Mouse (Mus musculus): ENCODE results near the gene Ttll13. TPM values are rescaled to one million over a fixed set of nuclear protein-coding genes. Genes with fewer than 3 reads are reported as not detected.
A peak's percentile ranks its signal among the peaks of the same experiment; 100 is the strongest.

The Ttll13 gene
- polyA plus RNA-seq (2015; fragmentation: Nextera tagmentation; extraction: Ambion mirVana), result 1.0 and 1.1 TPM in 2 replicates

DNA sequence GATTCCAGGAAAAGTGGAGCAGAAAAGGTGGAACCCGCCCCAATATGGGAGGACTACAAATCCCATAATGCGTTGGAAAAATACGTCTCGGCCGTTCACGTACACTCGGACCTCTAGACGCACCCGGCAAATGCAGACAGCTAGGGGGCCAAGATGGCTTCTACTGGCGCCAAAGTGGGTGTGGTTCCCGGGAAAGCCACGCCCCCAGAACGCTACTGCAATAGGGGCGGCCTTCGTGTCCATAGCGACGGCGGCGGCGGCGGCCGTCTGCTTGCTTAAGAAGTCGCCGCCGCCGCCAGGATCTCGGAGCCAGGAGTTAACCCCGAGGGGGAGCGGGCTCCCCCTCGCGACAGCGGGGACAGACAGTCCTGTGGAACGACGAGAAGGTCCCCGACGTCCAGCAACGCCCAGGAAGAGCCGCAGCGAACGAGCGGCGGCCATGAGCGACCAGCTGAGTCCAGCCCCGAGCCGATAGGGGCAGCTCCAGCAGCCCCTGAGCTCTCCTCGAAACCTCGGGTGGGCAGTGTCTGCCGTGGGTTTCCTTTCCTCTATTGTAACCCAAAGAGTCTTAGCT is at the start of gene Ttll13:
Ttll13 (plus strand) TSS at position 229 of the 574 bp plus-strand sequence.
- WGBS, result 1% methylated on average over 48 of the region's 48 CpGs
- H3K27ac ChIP-seq, result peak within 1 kb of the TSS; percentile 63
- H3K4me3 ChIP-seq (replicated peaks; ENCODE audit: low read depth, low read length), result peak within 1 kb of the TSS; percentile 59
- no peaks in the 10 kb centered on the region for H3K27me3 ChIP-seq (ENCODE audit: insufficient read depth, low read length)
- peak; percentile 67 for TF ChIP-seq CTCF (IDR thresholded peaks at IDR 0.05; ENCODE audit: low read depth)
- peak; percentile 97 for ATAC-seq (replicated peaks; ENCODE audit: low FRiP score, low read depth)
- no peaks in the 10 kb centered on the region for H3K9me3 ChIP-seq (replicated peaks; ENCODE audit: low read length)
- DNase-seq (ENCODE audit: low spot score), result peak; percentile 100
- peak within 1 kb of the TSS; percentile 67 for H3K4me2 ChIP-seq (ENCODE audit: low read length)
- no peaks in the 10 kb centered on the region for H3K4me1 ChIP-seq (replicated peaks; ENCODE audit: insufficient read depth, low read length)
- H3K9ac ChIP-seq (ENCODE audit: low read depth, low read length), result peak within 1 kb of the TSS; percentile 64
- no peaks in the 10 kb centered on the region for H3K36me3 ChIP-seq (ENCODE audit: insufficient read depth, low read length)

DNA sequence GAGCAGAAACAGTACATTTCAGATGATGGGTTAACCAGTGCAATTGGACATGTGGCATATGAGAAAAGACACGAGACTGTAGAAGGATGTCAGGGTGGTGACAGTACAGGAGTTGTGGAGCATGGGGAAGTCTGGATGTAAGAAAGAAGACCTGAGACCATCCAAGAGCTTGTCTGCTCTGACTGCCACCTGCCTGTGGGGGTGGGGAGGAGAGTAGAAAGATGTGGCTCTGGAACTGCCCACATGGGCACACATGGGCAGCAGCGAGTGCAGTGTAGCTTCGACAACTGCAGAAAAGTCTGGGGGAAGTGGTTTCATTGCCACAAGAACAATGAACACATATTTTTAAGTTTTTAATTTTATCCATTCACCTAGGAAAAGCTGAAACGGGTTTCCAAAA is 48.8 kb upstream of the Ttll13 start:
- WGBS, result 17% methylated on average over 4 of the region's 4 CpGs
- Histone ChIP-seq H3K4me2 (ENCODE audit: low read length) (peak overlapping the region; percentile 83), H3K4me1 (replicated peaks; ENCODE audit: insufficient read depth, low read length) (peaks cover 38% of the 10 kb centered on the region), H3K9ac (ENCODE audit: low read depth, low read length) (peak overlapping the region; percentile 68; the same call in 1 of the 2 replicates), H3K27ac (peak overlapping the region; percentile 86), H3K4me3 (replicated peaks; ENCODE audit: low read depth, low read length) (peak overlapping the region; percentile 67; the same call in 1 of the 2 replicates), H3K36me3 (ENCODE audit: insufficient read depth, low read length) (no peaks in the 10 kb centered on the region), H3K27me3 (ENCODE audit: insufficient read depth, low read length) (no peaks in the 10 kb centered on the region), H3K9me3 (replicated peaks; ENCODE audit: low read length) (no peaks in the 10 kb centered on the region)
- ATAC-seq (replicated peaks; ENCODE audit: low FRiP score, low read depth) (no peak), DNase-seq (ENCODE audit: low spot score) (peak; percentile 31)
- TF ChIP-seq CTCF (IDR thresholded peaks at IDR 0.05; ENCODE audit: low read depth), result peak; percentile 2; the same call in 1 of the 2 replicates

DNA sequence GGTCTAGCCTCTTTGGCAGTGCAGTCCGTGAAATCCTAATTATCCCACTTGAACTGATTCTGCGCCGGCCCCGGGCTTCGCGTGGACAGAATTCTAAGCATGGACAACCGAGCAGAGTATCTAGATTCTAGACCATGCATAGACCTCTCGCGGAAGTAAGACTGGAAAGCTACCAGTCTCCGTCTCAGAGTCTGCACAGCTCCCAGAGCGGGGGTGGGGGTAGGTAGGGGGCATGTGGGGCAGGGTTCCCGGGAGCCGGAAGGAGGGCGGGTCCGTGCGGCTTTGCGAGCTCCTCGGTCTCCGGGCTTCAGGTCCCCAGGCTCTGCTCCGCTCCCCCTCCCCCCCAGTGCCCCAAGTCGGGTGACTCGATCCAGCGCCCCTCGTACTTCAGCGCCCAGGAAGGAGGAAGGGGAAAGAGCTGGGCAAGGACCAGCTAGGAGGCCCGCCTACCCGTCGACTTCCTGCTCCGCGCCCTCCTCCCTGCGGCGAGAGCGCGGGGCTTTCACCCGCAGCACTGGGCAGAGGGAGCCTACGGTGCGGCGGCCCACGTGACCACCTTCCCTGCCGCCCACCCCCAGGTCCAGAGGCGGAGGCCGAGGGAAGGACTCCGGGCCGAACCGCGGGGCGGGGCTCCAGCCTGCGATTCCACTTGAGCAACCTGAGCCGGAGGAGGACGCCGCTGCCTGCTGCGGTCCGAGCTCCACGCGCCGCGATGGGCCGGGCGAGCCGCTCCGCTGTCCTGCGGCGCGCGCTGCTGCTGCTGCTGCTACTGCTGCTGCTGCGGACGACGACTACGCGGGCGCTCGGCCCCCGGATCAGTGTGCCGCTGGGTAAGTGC is 48.0 kb upstream of the Ttll13 start:
- DNase-seq (ENCODE audit: low spot score) (peak; percentile 94), ATAC-seq (replicated peaks; ENCODE audit: low FRiP score, low read depth) (peak; percentile 91)
- peaks cover 31% of the 10 kb centered on the region; the same call in 1 of the 2 replicates for H3K4me1 ChIP-seq (replicated peaks; ENCODE audit: insufficient read depth, low read length)
- H3K4me3 ChIP-seq (replicated peaks; ENCODE audit: low read depth, low read length), result peak overlapping the region; percentile 67
- TF ChIP-seq CTCF (IDR thresholded peaks at IDR 0.05; ENCODE audit: low read depth), result no peak
- no peaks in the 10 kb centered on the region for H3K27me3 ChIP-seq (ENCODE audit: insufficient read depth, low read length)
- peak overlapping the region; percentile 86 for H3K27ac ChIP-seq
- peak overlapping the region; percentile 68 for H3K9ac ChIP-seq (ENCODE audit: low read depth, low read length)
- WGBS, result under 1% methylated on average over 61 of the region's 74 CpGs
- no peaks in the 10 kb centered on the region for H3K36me3 ChIP-seq (ENCODE audit: insufficient read depth, low read length)
- H3K9me3 ChIP-seq (replicated peaks; ENCODE audit: low read length), result no peaks in the 10 kb centered on the region
- H3K4me2 ChIP-seq (ENCODE audit: low read length), result peak overlapping the region; percentile 83

DNA sequence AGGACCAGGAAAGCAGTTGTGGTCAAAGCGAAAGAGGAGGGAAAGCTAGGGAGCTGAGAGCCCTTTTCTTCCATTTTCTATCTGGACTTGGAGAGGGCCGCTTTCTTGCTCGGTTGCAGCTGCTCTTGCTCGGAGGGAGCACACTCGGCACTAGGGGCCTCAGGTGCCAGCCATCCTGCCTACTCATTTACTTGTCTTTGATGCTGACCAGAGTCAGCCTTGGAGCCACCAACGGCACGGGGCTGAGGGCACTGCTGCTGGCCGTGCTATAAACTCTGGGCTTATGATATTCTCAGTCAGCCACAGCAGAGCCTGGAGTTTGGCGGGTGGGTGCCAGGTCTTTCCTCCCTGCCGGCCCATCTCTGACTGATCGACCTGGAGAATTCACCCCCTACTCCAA is 47.3 kb upstream of the Ttll13 start:
- WGBS, result 2% methylated on average over 11 of the region's 11 CpGs
- peak overlapping the region; percentile 67 for H3K4me3 ChIP-seq (replicated peaks; ENCODE audit: low read depth, low read length)
- no peak for TF ChIP-seq CTCF (IDR thresholded peaks at IDR 0.05; ENCODE audit: low read depth)
- H3K4me2 ChIP-seq (ENCODE audit: low read length), result peak overlapping the region; percentile 83
- H3K36me3 ChIP-seq (ENCODE audit: insufficient read depth, low read length), result no peaks in the 10 kb centered on the region
- no peaks in the 10 kb centered on the region for H3K27me3 ChIP-seq (ENCODE audit: insufficient read depth, low read length)
- H3K27ac ChIP-seq, result peak overlapping the region; percentile 86
- peak overlapping the region; percentile 68 for H3K9ac ChIP-seq (ENCODE audit: low read depth, low read length)
- ATAC-seq (replicated peaks; ENCODE audit: low FRiP score, low read depth) (no peak), DNase-seq (ENCODE audit: low spot score) (no peak)
- no peaks in the 10 kb centered on the region for H3K9me3 ChIP-seq (replicated peaks; ENCODE audit: low read length)
- peaks cover 31% of the 10 kb centered on the region; the same call in 1 of the 2 replicates for H3K4me1 ChIP-seq (replicated peaks; ENCODE audit: insufficient read depth, low read length)

DNA sequence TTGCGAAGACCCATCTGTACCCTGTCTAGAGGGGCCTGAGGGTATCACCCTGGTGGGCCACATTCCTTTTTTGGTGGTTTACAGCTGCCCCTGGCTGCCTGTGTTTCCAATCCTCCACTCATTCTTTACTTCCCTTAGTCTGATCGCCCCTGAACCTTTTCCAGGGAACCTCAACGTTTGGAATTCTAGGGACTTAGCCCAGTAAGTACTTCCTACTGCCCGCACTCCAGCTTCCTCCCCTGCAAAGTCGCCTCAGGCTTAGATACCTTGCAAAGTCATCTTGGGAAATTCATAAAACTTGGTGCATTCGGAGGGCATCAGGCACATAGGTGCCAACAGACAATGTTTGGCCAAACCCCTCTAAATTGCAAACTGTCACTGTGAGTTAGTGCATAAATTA is 46.9 kb upstream of the Ttll13 start:
- Histone ChIP-seq H3K9ac (ENCODE audit: low read depth, low read length) (peak overlapping the region; percentile 68), H3K9me3 (replicated peaks; ENCODE audit: low read length) (no peaks in the 10 kb centered on the region), H3K36me3 (ENCODE audit: insufficient read depth, low read length) (no peaks in the 10 kb centered on the region), H3K4me2 (ENCODE audit: low read length) (peak overlapping the region; percentile 83), H3K27me3 (ENCODE audit: insufficient read depth, low read length) (no peaks in the 10 kb centered on the region), H3K27ac (peak overlapping the region; percentile 86), H3K4me1 (replicated peaks; ENCODE audit: insufficient read depth, low read length) (peaks cover 31% of the 10 kb centered on the region; the same call in 1 of the 2 replicates), H3K4me3 (replicated peaks; ENCODE audit: low read depth, low read length) (peak overlapping the region; percentile 67)
- WGBS, result 25% methylated on average over 6 of the region's 6 CpGs
- TF ChIP-seq CTCF (IDR thresholded peaks at IDR 0.05; ENCODE audit: low read depth), result no peak
- ATAC-seq (replicated peaks; ENCODE audit: low FRiP score, low read depth) (no peak), DNase-seq (ENCODE audit: low spot score) (no peak)

DNA sequence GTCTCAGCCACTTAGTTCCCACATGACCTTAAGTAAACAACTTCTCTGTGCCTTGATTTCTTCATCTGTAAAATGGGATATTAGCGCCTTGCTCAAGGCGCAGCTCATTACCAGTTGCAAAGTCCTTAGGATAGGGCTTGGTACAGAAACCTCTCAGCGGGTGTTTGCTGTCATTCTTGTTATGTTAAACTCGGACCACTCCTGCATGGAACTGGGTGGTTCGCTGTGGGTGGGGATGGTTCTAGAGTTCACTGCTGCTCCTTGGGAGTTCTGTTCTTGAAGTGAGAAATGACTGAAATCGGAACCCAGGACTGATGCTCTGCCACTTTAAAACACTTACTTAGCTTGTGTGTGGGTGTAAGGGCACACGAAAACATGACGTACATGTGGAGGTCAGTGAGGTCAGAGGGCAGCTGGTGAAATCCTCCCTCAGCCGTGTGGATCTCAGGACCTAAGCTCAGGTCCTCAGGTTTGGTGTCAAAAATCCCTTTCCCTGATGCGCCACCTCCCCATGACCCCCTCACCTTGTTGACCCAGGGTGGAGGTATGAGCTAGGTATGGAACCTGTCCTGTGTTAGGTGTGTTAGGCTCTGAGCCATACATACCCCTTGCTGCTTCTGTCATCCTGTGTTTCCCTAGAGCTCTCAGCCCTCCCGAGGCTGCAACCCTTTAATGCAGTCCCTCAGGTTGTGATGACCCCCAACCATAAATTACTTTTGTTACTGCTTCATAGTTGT is 46.2 kb upstream of the Ttll13 start:
- Histone ChIP-seq H3K36me3 (ENCODE audit: insufficient read depth, low read length) (no peaks in the 10 kb centered on the region), H3K4me3 (replicated peaks; ENCODE audit: low read depth, low read length) (no peak overlapping the region), H3K4me2 (ENCODE audit: low read length) (peak overlapping the region; percentile 83), H3K9me3 (replicated peaks; ENCODE audit: low read length) (no peaks in the 10 kb centered on the region), H3K27ac (no peak overlapping the region), H3K4me1 (replicated peaks; ENCODE audit: insufficient read depth, low read length) (peaks cover 31% of the 10 kb centered on the region; the same call in 1 of the 2 replicates), H3K9ac (ENCODE audit: low read depth, low read length) (no peak overlapping the region), H3K27me3 (ENCODE audit: insufficient read depth, low read length) (no peaks in the 10 kb centered on the region)
- 56% methylated on average over 11 of the region's 11 CpGs for WGBS
- ATAC-seq (replicated peaks; ENCODE audit: low FRiP score, low read depth) (no peak), DNase-seq (ENCODE audit: low spot score) (no peak)
- TF ChIP-seq CTCF (IDR thresholded peaks at IDR 0.05; ENCODE audit: low read depth), result no peak

All from kidney, postnatal 0 days (tissue).